Mouse (Mus musculus) heart, postnatal 14 days (tissue): ENCODE results near the gene Ss18l2. TPM values are rescaled to one million over a fixed set of nuclear protein-coding genes. Genes with fewer than 3 reads are reported as not detected.

Source experiments
- DNase-seq, 2 experiments: peaks; one replicate each; pipeline ENCODE4 v3.0.0; 2021 to 2022
- intact Hi-C: fragments of 180-260 bp; cut with DNase I; formaldehyde crosslinking; loops from one replicate; pipeline ENCODE4 v1.15.1; 2025
- total RNA-seq, 2 experiments: library from RNA; stranded (reverse); gene quantifications; 2 replicates each; pipeline ENCODE4 v1.2.3; 2021

Ss18l2 gene
- total RNA-seq, 2 experiments from 2014 or later: 128 to 131 TPM

DNA sequence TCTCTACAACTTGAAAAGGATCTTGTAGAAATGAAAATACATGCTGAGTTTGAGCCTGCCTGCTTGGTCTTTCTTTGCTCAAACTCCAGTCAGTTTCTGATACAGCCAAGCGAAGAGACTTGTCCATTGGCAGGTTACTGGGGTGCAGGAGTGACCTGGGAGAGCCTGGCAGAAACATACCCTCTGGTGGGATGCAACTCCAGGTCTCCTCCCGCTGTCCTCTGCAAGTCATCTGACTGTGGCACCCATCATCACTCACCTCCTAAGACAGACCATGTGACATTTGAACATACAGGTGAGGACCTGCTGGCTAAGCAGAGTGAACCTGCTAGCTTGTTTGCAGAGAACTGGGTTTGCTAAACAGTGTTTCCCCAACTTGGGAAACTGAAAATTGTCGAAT is 46.7 kb downstream of the Ss18l2 start:
- intact Hi-C loops: no loop called here
- no peak for DNase-seq

DNA sequence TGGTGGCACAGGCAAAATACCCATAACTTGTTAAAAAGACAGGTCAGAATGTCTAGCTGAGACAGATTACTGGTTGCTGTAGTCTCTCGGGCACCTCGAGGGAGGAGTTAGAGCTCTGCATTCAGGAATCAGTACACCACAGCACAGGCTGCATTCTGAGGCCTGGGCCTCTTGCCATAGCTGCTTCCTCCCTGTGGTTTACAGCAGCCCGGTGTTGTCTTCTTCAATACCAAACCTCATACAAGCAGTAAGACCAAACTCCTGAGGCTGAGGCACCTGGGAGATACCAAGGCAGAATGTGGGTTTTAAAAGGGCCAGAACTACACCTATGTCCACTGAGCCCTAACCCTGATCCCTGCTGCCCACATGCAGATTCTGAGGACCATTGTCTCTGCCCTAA is 47.3 kb downstream of the Ss18l2 start:
- DNase-seq: peak in 1 of 2 experiments; percentile 43
- intact Hi-C loops: no loop called here

DNA sequence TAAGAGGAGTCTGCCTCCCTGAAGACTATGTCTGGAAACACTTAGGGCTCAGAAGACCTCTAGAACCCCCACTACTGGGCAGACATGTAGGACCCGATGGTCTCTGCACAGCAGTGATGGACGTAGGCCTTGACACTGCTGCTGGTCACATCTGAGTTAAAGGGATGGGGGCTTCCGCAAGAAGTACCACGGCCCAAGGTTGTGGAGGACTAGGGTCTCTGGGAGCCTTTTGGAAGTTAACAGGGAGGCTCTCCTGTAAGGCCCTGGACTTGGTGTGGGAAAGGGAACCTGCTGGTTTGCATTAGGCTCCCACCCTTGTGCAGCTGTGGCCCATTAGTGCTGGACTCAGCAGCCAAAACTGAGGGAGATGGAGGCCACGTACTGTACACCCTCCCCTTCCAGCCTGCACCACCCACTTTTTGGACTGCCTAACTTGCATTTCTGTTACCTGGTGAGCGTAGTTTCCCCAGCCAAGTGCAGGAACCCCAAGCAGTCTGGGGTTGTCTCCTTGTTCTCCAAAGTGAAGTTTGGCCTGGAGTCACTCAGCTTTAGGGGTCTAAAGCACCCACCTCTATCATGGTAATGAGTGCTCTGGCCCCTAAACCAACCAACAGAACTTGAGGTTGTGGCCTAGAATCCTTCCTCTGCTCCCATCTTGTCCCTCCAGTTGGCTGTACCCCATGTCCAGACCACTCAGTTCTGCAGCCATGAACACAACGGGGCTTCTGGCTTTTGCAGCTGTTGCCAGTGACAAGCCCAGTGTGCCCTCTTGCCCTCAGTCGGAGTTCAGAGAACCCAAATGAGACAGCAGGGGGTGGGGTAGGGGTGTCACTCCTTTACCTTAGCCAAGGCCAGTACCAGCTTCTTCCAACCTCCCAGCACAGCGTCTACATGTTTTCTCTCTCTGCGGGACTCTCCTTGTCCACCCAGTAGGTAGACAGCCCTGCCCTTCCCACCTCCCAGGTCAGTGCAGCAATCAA is 48.0 kb downstream of the Ss18l2 start:
- intact Hi-C loops: no loop called here
- DNase-seq: no peak

DNA sequence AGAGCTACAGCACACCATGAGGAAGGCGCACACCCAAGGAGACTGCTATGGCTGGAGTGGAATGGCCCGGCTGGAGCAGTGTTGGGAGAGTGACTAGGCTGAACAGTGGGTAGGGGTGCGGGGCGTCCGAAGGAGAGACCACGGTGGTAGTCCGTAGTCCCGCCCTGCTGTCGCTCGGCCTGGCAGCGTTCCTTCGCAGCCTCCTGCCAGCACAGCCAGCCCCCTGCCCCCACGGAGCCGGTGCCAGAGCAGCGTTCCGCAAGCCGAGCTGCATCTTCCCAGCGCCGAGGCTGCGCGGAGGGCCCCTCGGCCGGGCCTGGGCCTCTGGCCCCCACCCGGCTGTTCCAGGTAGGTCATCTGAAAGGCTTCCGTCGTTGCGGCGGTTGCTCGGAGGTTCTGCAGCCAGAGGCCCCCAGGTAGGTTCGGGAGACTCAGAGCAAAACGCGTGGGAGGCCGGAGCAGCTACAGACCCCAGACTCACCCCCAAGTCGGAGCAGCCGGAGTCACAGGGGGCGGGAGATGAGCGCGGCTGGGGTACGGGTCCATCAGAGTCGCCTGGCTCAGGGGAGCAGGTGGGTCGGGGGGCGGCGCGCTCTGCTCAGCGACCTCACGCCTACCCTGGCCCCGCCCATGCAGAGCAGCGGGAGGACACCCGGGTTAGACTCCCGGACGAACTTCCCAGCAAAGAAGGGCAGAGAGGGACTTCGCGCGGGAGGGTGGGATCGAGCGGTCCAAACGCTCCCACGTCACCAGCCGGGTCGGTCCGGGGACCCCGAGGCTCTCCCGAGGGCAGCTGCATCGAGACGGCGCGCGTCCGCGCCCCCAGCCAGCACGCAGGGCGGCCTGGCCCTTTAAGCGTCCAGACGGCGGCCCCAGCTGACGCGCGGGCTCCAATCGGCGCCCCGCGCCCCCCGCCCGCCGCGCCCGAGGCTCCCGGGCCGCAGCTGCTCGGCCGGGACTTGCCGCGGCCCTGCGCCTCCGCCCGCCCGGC is 49.3 kb downstream of the Ss18l2 start, which contains the start of gene Zfp651:
TSS of gene Zfp651 (plus strand) at position 240 of the 991 bp plus-strand sequence.
- DNase-seq: peak; percentile 78 to 83
- intact Hi-C loops: loop anchor here (5.0 kb wide), 1 partner anchor 73 kb away; no protein-coding TSS in a partner anchor

- intact Hi-C loops: loop anchor here (5.0 kb wide), 1 partner anchor 72 kb away; no protein-coding TSS in a partner anchor
- DNase-seq: peak; percentile 78 to 83
These were observed 50.4 kb downstream of the Ss18l2 start for GRCm38 (mm10) chr9:121760271-121761090.

GRCm38 (mm10) chr9:121761091-121761665 is 51.0 kb downstream of the Ss18l2 start:
- intact Hi-C loops: loop anchor here (5.0 kb wide), 1 partner anchor 71 kb away; no protein-coding TSS in a partner anchor

GRCm38 (mm10) chr9:121761787-121762186 is 51.7 kb downstream of the Ss18l2 start:
- DNase-seq: no peak
- intact Hi-C loops: loop anchor here (5.0 kb wide), 1 partner anchor 71 kb away; no protein-coding TSS in a partner anchor

More at GRCm38 (mm10) chr9:121761091-121761665, 51.0 kb downstream of the Ss18l2 start:
- DNase-seq: no peak

- intact Hi-C loops: loop anchor here (5.0 kb wide), 1 partner anchor 70 kb away; no protein-coding TSS in a partner anchor
- no peak for DNase-seq
These were observed 52.1 kb downstream of the Ss18l2 start for GRCm38 (mm10) chr9:121762248-121762647.

DNA sequence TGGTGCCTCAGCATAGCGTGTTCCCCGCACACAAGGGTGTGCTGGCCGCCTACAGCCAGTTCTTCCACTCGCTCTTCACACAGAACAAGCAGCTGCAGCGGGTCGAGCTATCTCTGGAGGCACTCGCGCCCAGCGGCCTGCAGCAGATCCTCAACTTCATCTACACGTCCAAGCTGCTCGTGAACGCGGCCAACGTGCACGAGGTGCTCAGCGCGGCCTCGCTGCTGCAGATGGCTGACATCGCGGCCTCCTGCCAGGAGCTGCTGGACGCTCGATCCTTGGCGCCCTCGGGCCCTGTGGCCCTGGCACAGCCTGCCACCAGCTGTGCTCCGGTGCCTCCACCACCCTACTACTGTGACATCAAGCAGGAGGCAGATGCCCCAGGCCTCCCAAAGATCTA is 52.6 kb downstream of the Ss18l2 start:
- no peak for DNase-seq
- intact Hi-C loops: loop anchor here (5.0 kb wide), 1 partner anchor 70 kb away; no protein-coding TSS in a partner anchor

Other genes starting within 250 kb of the Ss18l2 start
- under 1 TPM in 1 of 2 experiments, not detected in 1; 0.54 TPM for gene Cck, start 214.6 kb upstream of the Ss18l2 start, total RNA-seq
- gene Lyzl4, start 68.2 kb upstream of the Ss18l2 start, total RNA-seq: not detected
- gene Vipr1, start 67.6 kb upstream of the Ss18l2 start, total RNA-seq: 1 to 10 TPM in 1 of 2 experiments, under 1 TPM in 1; 0.73 to 2.1 TPM
- 1 to 10 TPM; 5.3 to 5.8 TPM for gene Sec22c, start 4.8 kb upstream of the Ss18l2 start, total RNA-seq
- gene Nktr, start 8.8 kb downstream of the Ss18l2 start, total RNA-seq: 10 to 100 TPM; 44.8 to 46.5 TPM
- gene Zfp651, start 49.0 kb downstream of the Ss18l2 start, total RNA-seq: 10 to 100 TPM; 89.4 to 91.9 TPM
- 1 to 10 TPM; 6.7 to 6.8 TPM for gene Klhl40, start 67.3 kb downstream of the Ss18l2 start, total RNA-seq
- 100 to 1,000 TPM; 118 to 123 TPM for gene Hhatl, start 82.2 kb downstream of the Ss18l2 start, total RNA-seq
- under 1 TPM in 1 of 2 experiments, not detected in 1; 0.38 TPM for gene Ccdc13, start 129.1 kb downstream of the Ss18l2 start, total RNA-seq
- 100 to 1,000 TPM; 203 to 224 TPM for gene Higd1a, start 148.0 kb downstream of the Ss18l2 start, total RNA-seq
- 1 to 10 TPM; 2.0 to 3.4 TPM for gene Ackr2, start 188.0 kb downstream of the Ss18l2 start, total RNA-seq
- gene Cyp8b1, start 206.0 kb downstream of the Ss18l2 start, total RNA-seq: under 1 TPM in 1 of 2 experiments, not detected in 1; 0.10 TPM
- 1 to 10 TPM; 1.7 to 1.8 TPM for gene Fam198a, start 240.7 kb downstream of the Ss18l2 start, total RNA-seq